Mouse (Mus musculus) lung, embryonic 14.5 days (tissue): ENCODE data around the gene Asap3. TPM values are rescaled to one million over a fixed set of nuclear protein-coding genes. Genes with fewer than 3 reads are reported as not detected.

Experiments used
- ATAC-seq: fragments of 200-750 bp; cut with Nextera tagmentation; 2 replicates; pipeline ENCODE4 v1.8.0; 2017; ENCODE audit warnings: mild to moderate bottlenecking, moderate TSS enrichment, moderate library complexity; ENCODE audit not compliant: insufficient read depth
- DNase-seq: peaks from one replicate; pipeline ENCODE4 v3.0.0-alpha.2; 2015
- H3K27ac ChIP-seq: fragments of 300-500 bp; sonication (generic); 2 replicates; pipeline ENCODE4 v1.5.1; 2014; ENCODE audit warnings: low read depth, mild to moderate bottlenecking, moderate library complexity
- H3K27me3 ChIP-seq: fragments of 300-500 bp; sonication (generic); 2 replicates; pipeline ENCODE4 v1.6.1; 2014; ENCODE audit warnings: low read length, control low read depth; ENCODE audit not compliant: insufficient read depth
- H3K36me3 ChIP-seq: fragments of 300-500 bp; sonication (generic); 2 replicates; pipeline ENCODE4 v1.6.1; 2014; ENCODE audit warnings: control low read depth; ENCODE audit not compliant: insufficient read depth
- H3K4me1 ChIP-seq: fragments of 300-500 bp; sonication (generic); 2 replicates; pipeline ENCODE4 v1.6.1; 2014; ENCODE audit warnings: antibody characterized with exemption, control low read depth; ENCODE audit not compliant: insufficient read depth
- H3K4me2 ChIP-seq: fragments of 300-500 bp; sonication (generic); 2 replicates; pipeline ENCODE4 v1.6.1; 2014; ENCODE audit warnings: mild to moderate bottlenecking
- H3K4me3 ChIP-seq: fragments of 300-500 bp; sonication (generic); 2 replicates; pipeline ENCODE4 v1.5.1; 2014; ENCODE audit warnings: low read depth, low read length
- H3K9ac ChIP-seq: fragments of 300-500 bp; sonication (generic); 2 replicates; pipeline ENCODE4 v1.6.1; 2014
- H3K9me3 ChIP-seq: fragments of 300-500 bp; sonication (generic); 2 replicates; pipeline ENCODE4 v1.6.1; 2016; ENCODE audit warnings: low read depth, low read length, control low read depth
- CTCF ChIP-seq: IDR thresholded peaks from 2 replicates; pipeline ENCODE4 v1.5.1; 2016; ENCODE audit warnings: antibody characterized with exemption, low read depth
- WGBS: fragments of 180-500 bp; shearing (Covaris S2); extraction: QIAGEN DNeasy Blood & Tissue Kit; methylation state at CpG from one replicate; pipeline ENCODE4 v1.1.7; 2014; 5-methylcytosine and 5-hydroxymethylcytosine counted together
- polyA plus RNA-seq: library from polyadenylated mRNA; unstranded; fragments of >200 nt; fragmentation: Nextera tagmentation; extraction: Ambion mirVana; gene quantifications from 2 replicates; pipeline ENCODE4 v1.2.1, GENCODE M21; 2014

Asap3 gene
- polyA plus RNA-seq, 1 experiment from 2014 or later, result 5.4 TPM

DNA sequence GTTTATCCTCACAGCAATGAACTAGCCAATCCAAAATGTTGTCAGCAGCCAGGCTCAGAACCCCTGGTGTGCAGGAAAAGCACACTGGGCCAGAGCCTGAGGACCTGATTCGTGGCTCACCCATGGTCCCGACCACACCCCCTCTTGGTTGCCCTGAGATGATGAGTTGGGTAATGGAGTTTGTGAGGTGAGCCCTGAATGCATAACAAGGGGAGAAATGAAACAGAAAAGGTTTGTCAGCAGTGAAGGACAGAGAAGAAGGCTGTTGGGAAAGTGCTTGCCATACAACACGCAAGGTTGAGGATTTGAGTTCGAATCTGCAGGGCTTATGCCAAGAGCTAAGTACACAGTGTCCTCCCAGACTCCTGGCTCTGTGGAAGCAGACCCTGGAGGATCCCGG is 39.5 kb downstream of the Asap3 start:
- H3K4me1 ChIP-seq, result peaks cover 16% of the 10 kb centered on the region
- no peaks in the 10 kb centered on the region for H3K9me3 ChIP-seq
- 50% methylated on average over 5 of the region's 5 CpGs for WGBS
- H3K4me3 ChIP-seq, result no peak overlapping the region
- DNase-seq (no peak), ATAC-seq (no peak)
- H3K27ac ChIP-seq, result no peak overlapping the region
- peaks cover 54% of the 10 kb centered on the region for H3K27me3 ChIP-seq
- H3K4me2 ChIP-seq, result no peak overlapping the region
- no peak for TF ChIP-seq CTCF
- H3K36me3 ChIP-seq, result peaks cover 15% of the 10 kb centered on the region; the same call in 1 of the 2 replicates
- H3K9ac ChIP-seq, result no peak overlapping the region

DNA sequence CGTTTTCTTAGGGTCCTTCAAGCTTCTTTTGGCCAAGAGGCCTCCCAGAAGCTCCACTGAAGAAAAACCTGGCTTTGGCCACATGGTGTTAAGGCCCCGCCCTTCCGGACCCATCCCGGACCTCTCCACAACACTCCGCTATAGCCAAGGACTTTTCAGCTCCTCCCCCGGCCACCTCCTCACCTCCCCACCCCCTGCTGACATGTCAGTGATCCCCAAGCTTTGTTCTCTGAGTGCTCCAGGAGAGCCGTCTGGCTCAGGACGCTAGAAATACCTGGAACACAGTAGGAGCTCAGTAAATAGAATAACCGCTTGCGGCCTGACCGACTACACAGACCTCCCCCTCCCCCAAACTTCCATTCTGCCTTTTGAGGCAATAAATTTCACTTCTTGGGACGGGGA is 40.4 kb downstream of the Asap3 start:
- no peak overlapping the region for H3K9ac ChIP-seq
- H3K4me2 ChIP-seq, result peak overlapping the region; percentile 93; the same call in 1 of the 2 replicates
- no peaks in the 10 kb centered on the region for H3K9me3 ChIP-seq
- WGBS, result 8% methylated on average over 12 of the region's 12 CpGs
- no peak overlapping the region for H3K4me3 ChIP-seq
- no peak for TF ChIP-seq CTCF
- peaks cover 16% of the 10 kb centered on the region for H3K4me1 ChIP-seq
- ATAC-seq, result no peak
- H3K27ac ChIP-seq, result no peak overlapping the region
- DNase-seq, result peak; percentile 27
- peaks cover 11% of the 10 kb centered on the region; the same call in 1 of the 2 replicates for H3K36me3 ChIP-seq
- H3K27me3 ChIP-seq, result peaks cover 54% of the 10 kb centered on the region

DNA sequence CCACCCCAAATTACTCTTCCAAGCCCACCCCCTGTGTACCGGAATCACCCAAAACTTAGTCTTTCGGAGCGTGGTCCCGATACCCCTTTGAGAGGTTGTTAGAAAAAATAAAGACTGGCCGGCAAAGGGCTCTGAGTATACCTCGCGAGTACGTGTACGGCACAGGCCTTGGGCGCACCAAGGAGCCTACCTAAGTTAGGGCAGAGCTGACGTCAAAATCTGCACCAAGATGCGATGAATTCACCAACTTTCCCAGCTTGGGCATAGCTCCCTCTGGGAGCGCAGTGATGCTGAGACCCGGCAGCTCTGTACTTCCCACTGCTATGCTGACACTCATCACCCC is 41.2 kb downstream of the Asap3 start:
- Histone ChIP-seq H3K9ac (peak overlapping the region; percentile 60), H3K4me3 (peak overlapping the region; percentile 50), H3K36me3 (peaks cover 11% of the 10 kb centered on the region; the same call in 1 of the 2 replicates), H3K27ac (no peak overlapping the region), H3K4me2 (peak overlapping the region; percentile 93), H3K27me3 (peaks cover 54% of the 10 kb centered on the region), H3K4me1 (peaks cover 16% of the 10 kb centered on the region), H3K9me3 (no peaks in the 10 kb centered on the region)
- WGBS, result 2% methylated on average over 14 of the region's 14 CpGs
- TF ChIP-seq CTCF, result no peak
- no peak for ATAC-seq
- peak; percentile 57 for DNase-seq

DNA sequence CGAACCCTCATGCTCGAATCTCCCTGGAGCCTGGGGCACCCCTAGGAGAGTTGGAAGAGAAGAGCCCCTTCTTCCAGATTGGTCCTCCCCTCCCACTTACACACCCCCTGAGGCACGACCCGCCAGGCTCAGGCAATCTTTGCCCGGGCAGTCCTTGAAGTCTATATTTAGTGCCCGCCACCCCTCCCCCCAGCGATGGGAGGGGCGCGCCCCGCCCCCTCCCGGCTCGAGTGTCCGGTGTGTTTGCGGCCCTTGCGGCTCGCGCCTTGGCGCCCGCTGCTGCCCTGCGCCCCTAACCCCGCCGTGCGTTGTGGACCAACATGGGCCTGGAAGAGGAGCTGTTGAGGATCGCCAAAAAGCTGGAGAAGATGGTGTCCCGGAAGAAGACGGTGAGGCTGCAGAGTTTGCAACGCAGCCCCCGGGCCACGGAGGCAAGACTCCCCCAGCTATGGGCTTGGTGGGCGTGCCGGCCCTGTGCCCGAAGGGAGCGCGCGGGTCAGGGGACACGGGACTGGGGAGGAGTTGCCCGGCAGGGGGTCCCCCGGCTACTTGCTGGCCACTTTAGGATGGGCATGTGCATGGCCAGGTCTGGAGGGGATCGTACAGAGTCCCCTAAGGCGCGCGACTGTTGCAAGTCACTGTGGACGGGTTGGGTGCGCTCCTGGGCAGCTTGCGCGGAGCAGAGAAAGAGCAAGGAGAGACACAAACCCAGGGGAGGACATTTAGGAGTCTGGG is 41.7 kb downstream of the Asap3 start, which contains the start of gene Tcea3:
Gene Tcea3 (plus strand): TSS at position 1 of the 735 bp plus-strand sequence.
- Histone ChIP-seq H3K4me1 (peaks cover 16% of the 10 kb centered on the region), H3K27ac (no peak within 1 kb of the TSS)
- under 1% methylated on average over 46 of the region's 46 CpGs for WGBS

DNA sequence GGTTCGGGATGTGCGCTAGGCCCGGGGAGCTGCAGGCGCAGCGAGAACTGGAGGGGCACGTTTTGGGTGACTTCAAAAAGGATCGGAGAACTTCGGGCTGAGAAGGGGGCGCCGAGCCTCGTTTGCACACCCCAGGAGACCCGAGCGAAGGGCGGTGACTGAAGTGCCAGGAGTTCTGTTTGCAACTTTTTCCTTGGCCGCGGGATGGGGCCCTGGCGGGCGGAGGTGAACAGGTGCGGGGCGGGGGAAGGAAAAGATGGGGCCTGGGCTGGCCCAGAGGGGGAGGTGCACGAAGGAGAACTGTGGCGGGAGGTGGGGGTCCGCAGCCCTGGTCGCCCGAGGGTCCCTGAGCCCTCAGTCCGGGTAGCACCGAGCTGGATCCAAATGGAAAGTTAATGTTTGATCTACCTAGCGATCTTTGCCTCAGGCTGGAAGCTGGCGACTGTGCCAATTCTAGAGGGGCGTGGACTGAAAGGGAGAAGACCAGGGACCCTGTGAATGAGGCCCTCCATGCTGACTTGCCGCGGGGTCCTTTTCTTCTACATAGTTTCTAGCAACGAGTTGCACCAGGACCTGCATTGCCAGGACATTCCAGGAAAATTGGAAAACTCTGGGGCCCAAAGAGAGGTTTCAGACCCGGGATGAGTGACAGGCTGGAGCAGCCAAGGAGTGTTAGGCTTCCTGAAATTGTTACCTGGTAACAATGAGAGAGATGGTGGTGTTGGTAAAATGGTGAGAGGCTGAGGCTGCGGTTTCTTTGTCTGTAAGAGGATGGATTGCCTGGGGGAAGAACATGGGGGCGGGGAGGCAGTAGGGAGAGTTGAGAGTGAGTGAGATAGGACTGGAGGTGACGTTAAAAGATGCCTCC is 42.5 kb downstream of the Asap3 start:
- peaks cover 3% of the 10 kb centered on the region; the same call in 1 of the 2 replicates for H3K36me3 ChIP-seq
- H3K9me3 ChIP-seq, result no peaks in the 10 kb centered on the region
- H3K27me3 ChIP-seq, result peaks cover 54% of the 10 kb centered on the region
- H3K4me2 ChIP-seq, result peak overlapping the region; percentile 93
- no peak overlapping the region for H3K27ac ChIP-seq
- 1% methylated on average over 37 of the region's 37 CpGs for WGBS
- H3K4me1 ChIP-seq, result peaks cover 16% of the 10 kb centered on the region
- ATAC-seq (no peak), DNase-seq (no peak)
- peak overlapping the region; percentile 60 for H3K9ac ChIP-seq
- H3K4me3 ChIP-seq, result peak overlapping the region; percentile 50
- no peak for TF ChIP-seq CTCF

More for the DNA sequence above, 41.7 kb downstream of the Asap3 start, which contains the start of gene Tcea3:
- ATAC-seq (peak; percentile 53; the same call in 1 of the 2 replicates), DNase-seq (peak; percentile 55)
- Histone ChIP-seq H3K4me3 (peak within 1 kb of the TSS; percentile 50), H3K27me3 (peaks cover 54% of the 10 kb centered on the region), H3K36me3 (peaks cover 8% of the 10 kb centered on the region; the same call in 1 of the 2 replicates), H3K9me3 (no peaks in the 10 kb centered on the region), H3K4me2 (peak within 1 kb of the TSS; percentile 93), H3K9ac (peak within 1 kb of the TSS; percentile 60)
- TF ChIP-seq CTCF, result no peak

DNA sequence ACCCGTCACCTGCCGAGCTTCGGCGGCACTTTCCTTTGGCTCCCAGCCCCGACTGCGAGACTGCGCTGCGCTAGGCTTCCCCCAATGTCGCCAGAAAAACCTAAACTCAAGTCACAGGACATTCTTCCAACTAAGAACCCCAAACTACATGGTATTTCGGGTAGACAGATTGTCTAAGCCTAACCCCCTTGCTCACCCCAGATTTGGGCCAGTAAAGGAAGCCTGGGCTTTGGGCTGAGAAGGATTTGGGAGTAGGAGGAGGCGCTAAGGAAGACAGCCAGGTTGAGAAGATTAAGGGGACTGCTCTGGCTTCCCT is 43.1 kb downstream of the Asap3 start:
- TF ChIP-seq CTCF, result no peak
- Histone ChIP-seq H3K4me3 (peak overlapping the region; percentile 50), H3K4me2 (peak overlapping the region; percentile 93), H3K27ac (no peak overlapping the region), H3K9ac (no peak overlapping the region), H3K9me3 (no peaks in the 10 kb centered on the region), H3K36me3 (no peaks in the 10 kb centered on the region), H3K27me3 (peaks cover 54% of the 10 kb centered on the region), H3K4me1 (peaks cover 16% of the 10 kb centered on the region)
- DNase-seq (no peak), ATAC-seq (no peak)
- WGBS, result 15% methylated on average over 11 of the region's 11 CpGs

DNA sequence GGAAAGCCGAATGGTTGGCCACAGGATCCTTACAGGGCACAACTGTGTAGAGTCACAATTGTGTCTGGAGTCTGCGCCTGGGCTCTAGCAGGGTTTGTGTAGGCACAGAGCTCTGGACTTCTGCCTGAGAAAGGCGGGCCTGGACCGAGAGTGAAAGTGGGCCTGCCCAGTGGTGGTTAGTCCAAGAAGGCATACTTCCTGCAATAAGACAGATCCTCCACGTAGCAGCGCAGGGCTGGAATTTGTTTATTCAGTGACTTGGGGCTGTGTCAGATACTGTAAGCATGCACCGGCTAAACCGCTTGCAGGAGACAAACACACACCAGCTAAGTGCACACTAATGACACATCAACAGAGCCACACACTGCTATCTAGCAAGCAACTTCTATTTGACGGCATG is 43.6 kb downstream of the Asap3 start:
- Histone ChIP-seq H3K9me3 (no peaks in the 10 kb centered on the region), H3K36me3 (no peaks in the 10 kb centered on the region), H3K9ac (no peak overlapping the region), H3K27ac (no peak overlapping the region), H3K4me1 (peaks cover 16% of the 10 kb centered on the region), H3K27me3 (peaks cover 54% of the 10 kb centered on the region), H3K4me3 (0 out of 2 replicates have a peak overlapping the region, but pooled peaks have one; percentile 9), H3K4me2 (peak overlapping the region; percentile 93)
- 18% methylated on average over 9 of the region's 9 CpGs for WGBS
- peak; percentile 60 for ATAC-seq
- TF ChIP-seq CTCF, result no peak
- peak; percentile 82 for DNase-seq
